Mouse (Mus musculus) G1E (cell line): ENCODE measurements around the gene Nectin1. TPM values are rescaled to one million over a fixed set of nuclear protein-coding genes. Genes with fewer than 3 reads are reported as not detected.

ENCODE experiments used
- ATAC-seq: 2 replicates; pipeline ENCODE4 v1.8.0; 2016; ENCODE audit warnings: mild to moderate bottlenecking; ENCODE audit not compliant: insufficient number of reproducible peaks, poor library complexity, low FRiP score, severe bottlenecking; ENCODE audit errors: extremely low read depth
- DNase-seq: peaks from one replicate; pipeline ENCODE4 v3.0.0; 2012; ENCODE audit warnings: low spot score
- H3K27me3 ChIP-seq: 2 replicates; pipeline ENCODE4 v1.6.1; 2012; ENCODE audit warnings: mild to moderate bottlenecking, low read length, inconsistent platforms; ENCODE audit not compliant: insufficient read depth
- H3K36me3 ChIP-seq: replicated peaks from 2 replicates; pipeline ENCODE3; 2012; ENCODE audit warnings: mild to moderate bottlenecking, inconsistent platforms
- H3K4me1 ChIP-seq: 2 replicates; pipeline ENCODE4 v1.6.1; 2012; ENCODE audit warnings: low read depth, low read length, inconsistent platforms, mixed read lengths; ENCODE audit not compliant: insufficient read depth
- H3K4me3 ChIP-seq: 2 replicates; pipeline ENCODE4 v1.5.1; 2012; ENCODE audit warnings: low read depth, mild to moderate bottlenecking, inconsistent platforms, low read length, moderate library complexity, mixed read lengths
- H3K9me3 ChIP-seq: replicated peaks from 2 replicates; pipeline ENCODE4 v1.6.1; 2012; ENCODE audit warnings: inconsistent platforms
- CTCF ChIP-seq: IDR thresholded peaks from 2 replicates; pipeline ENCODE4 v1.5.1; 2012; ENCODE audit warnings: low read depth, low read length, inconsistent platforms, mixed read lengths
- GATA1 ChIP-seq: IDR thresholded peaks from 2 replicates; pipeline ENCODE4 v1.6.1; 2012; ENCODE audit warnings: borderline replicate concordance, low read length, inconsistent platforms, mixed read lengths
- GATA2 ChIP-seq: IDR thresholded peaks from 2 replicates; pipeline ENCODE4 v1.6.1; 2012; ENCODE audit warnings: low read depth, low read length, inconsistent platforms, borderline replicate concordance
- POLR2AphosphoS5 ChIP-seq: IDR thresholded peaks from 2 replicates; pipeline ENCODE4 v1.6.1; 2012; ENCODE audit warnings: low read depth, low read length, inconsistent platforms; ENCODE audit not compliant: insufficient replicate concordance
- TAL1 ChIP-seq: conservative IDR thresholded peaks from 2 replicates; pipeline ENCODE4 v1.6.1; 2012; ENCODE audit warnings: low read depth, low read length, inconsistent platforms, mixed read lengths
- polyA plus RNA-seq: library from polyadenylated mRNA; stranded (reverse); fragments of >175 nt; gene quantifications from 2 replicates; pipeline ENCODE4 v1.2.3, GENCODE M21; 2012
- total RNA-seq, 2 experiments: library from RNA; stranded (forward) in 1 of 2; stranded (reverse) in 1 of 2; fragments of 200-1000 nt in 1 of 2; fragments of >200 nt in 1 of 2; fragmentation: Nextera tagmentation in 1 of 2; gene quantifications; 2 replicates each; pipeline ENCODE4 v1.2.3; 2014 to 2017

Gene Nectin1
- total RNA-seq (2014; fragmentation: Nextera tagmentation) (not detected in 2 replicates), total RNA-seq (2017) (under 0.01 and 0.05 TPM in 2 replicates), polyA plus RNA-seq (not detected in 2 replicates)

DNA sequence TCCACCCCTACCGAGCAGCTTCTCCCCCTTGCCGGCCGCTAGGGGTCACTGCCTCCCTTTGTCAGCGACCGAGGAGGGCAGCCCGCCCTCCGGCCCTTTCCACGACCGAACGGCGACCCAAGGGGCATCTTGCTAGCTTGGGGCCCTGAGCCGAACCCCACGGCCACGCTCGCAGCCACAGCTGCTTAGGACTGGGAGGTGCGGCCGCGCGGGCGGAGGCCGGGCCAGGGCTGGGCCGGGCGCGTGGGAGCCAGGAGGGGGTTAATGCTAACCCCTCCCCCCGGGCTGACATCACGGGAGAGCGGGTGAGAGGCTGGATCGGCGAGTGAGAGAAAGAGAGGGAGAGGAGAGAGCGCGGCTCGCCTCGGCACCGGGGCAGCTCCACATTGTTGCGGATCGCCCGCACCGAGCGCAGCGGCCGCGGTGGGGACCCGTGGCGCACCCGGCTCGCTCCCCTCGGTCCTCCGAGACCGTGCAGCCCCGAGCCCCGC lies at the start of gene Nectin1:
Nectin1 (plus strand) TSS at position 338 of the 491 bp plus-strand sequence.
- no peaks in the 10 kb centered on the region for H3K27me3 ChIP-seq
- no peak for ATAC-seq

DNA sequence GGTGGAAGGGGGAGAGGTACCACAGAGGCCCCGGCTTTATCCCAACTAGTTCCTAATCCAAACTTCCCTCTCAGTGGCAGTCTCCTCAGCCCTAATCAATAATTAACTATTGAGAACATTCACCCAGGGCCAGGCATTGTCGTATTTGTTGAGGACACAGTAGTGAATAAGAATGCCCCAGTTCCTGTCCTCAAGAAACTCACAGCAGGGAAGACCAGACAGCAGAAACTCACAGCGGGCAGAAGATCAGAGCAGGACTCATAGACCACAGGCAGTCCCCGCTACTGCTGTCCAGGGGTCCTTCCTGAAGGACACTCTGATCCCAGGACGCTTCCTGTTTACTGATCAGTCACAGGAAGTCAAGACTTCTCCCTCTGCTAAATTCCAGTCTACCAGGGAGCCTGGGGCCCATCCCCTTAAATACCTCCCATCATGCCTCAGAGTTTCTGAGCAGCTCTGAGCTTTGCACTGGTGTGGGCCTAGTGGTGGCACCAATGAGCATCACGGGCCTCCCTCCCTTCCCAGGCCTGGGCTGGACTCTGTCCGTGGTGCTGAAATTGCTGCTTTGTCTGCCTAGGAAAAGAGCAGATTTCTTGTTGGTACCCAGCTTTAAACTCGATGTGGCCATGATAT lies 45.6 kb upstream of the Nectin1 start:
- H3K27me3 ChIP-seq: no peaks in the 10 kb centered on the region
- no peaks in the 10 kb centered on the region for H3K4me1 ChIP-seq
- no peak for TF ChIP-seq CTCF
- TF ChIP-seq TAL1: no peak
- peaks cover 48% of the 10 kb centered on the region for H3K9me3 ChIP-seq
- DNase-seq (peak; percentile 19), ATAC-seq (no peak)
- H3K4me3 ChIP-seq: no peak overlapping the region
- H3K36me3 ChIP-seq: no peaks in the 10 kb centered on the region

More for the DNA sequence above, at the start of gene Nectin1:
- Histone ChIP-seq H3K4me3 (no peak within 1 kb of the TSS; the same call in 1 of the 2 replicates), H3K9me3 (peaks cover 43% of the 10 kb centered on the region), H3K36me3 (no peaks in the 10 kb centered on the region), H3K4me1 (no peaks in the 10 kb centered on the region)
- no peak for DNase-seq
- no peak for TF ChIP-seq POLR2AphosphoS5
- no peak for TF ChIP-seq TAL1
- TF ChIP-seq GATA1: no peak
- TF ChIP-seq CTCF: no peak
- TF ChIP-seq GATA2: no peak

DNA sequence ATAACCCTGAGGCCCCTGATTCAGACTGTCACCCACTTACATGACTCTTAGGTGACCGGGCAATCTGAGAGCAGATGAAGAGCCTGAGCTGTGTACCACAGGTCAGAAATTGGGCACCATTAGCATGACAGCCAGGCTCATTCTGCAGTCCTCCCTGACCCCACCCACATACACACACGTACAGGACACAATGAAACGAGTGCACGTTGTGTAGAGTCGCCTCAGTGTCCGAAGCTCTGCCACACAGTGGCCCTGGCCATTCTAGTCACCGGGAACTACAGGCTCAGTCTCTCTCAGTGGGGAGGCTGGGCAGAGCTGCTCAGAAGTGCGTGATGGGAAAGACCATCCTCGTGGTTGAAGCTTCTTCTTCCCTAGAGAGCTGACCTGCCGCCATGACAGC lies 44.9 kb upstream of the Nectin1 start:
- TF ChIP-seq CTCF: no peak
- TF ChIP-seq GATA1: no peak
- TF ChIP-seq POLR2AphosphoS5: no peak
- TF ChIP-seq TAL1: no peak
- TF ChIP-seq GATA2: no peak
- H3K4me1 ChIP-seq: no peaks in the 10 kb centered on the region
- peaks cover 46% of the 10 kb centered on the region for H3K9me3 ChIP-seq
- ATAC-seq (no peak), DNase-seq (no peak)
- H3K4me3 ChIP-seq: no peak overlapping the region
- H3K27me3 ChIP-seq: no peaks in the 10 kb centered on the region
- no peaks in the 10 kb centered on the region for H3K36me3 ChIP-seq

DNA sequence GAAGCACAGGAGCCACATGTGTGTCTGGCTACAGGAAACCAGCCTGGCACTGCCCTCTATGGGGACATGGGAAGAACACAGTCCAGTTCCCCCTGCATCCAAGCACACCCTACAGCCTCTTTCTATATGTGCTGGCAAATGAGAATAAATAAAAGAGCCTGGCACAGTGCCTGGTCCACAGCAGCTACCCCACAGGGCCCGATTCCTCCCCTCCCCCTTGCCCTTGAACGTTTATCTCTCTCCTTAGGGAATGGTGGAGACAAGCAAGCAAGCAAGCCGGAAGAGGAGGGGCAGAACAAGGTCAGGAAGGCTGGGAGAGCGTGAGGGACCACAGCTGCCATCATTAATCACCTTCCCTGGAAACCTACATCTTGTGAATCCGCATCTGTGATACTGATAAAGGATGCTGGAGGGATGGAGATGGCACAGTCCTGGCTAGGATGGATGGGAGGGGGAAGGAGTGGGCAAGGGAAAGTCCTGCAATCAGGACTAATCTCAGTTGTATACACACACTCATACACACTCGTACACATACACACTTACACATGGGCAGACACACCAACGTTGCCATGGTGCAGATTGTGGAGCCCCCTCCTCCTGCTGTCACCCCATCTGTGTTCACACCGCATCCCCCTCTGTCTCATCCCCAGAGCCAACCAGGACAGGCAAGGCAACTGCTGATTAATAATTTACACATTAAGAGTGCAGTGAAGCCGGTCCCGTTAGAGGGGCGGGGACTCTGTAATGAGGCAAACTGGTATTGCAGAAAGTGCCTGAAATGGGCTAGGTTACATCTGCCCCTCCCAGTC lies 44.2 kb upstream of the Nectin1 start:
- no peak for DNase-seq
- no peaks in the 10 kb centered on the region for H3K27me3 ChIP-seq
- TF ChIP-seq TAL1 (no peak), GATA2 (no peak), CTCF (no peak), POLR2AphosphoS5 (no peak), GATA1 (no peak)

DNA sequence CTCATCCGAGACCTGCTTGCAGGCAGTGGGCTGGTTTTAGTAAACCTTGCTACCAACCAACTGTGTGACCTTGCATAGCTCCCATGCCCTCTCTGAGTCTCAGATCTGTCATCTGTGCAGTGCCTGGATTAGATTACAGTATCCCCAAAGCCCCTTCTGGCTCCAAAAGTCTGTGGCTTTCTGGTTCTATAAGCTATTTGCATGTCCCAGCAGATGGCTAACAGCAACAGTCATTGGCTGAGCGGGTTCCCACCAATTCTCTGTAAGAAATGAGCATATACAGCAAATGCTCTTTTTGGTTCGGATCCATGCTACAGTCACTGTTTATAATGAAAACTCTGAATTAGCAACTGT lies 43.6 kb upstream of the Nectin1 start:
- Histone ChIP-seq H3K9me3 (peaks cover 42% of the 10 kb centered on the region), H3K4me1 (no peaks in the 10 kb centered on the region), H3K36me3 (no peaks in the 10 kb centered on the region), H3K27me3 (no peaks in the 10 kb centered on the region), H3K4me3 (no peak overlapping the region)
- DNase-seq: no peak
- no peak for TF ChIP-seq GATA2
- no peak for TF ChIP-seq GATA1
- no peak for TF ChIP-seq TAL1
- no peak for TF ChIP-seq CTCF
- TF ChIP-seq POLR2AphosphoS5: no peak
- ATAC-seq: no peak

More for the DNA sequence above, 44.2 kb upstream of the Nectin1 start:
- H3K4me3 ChIP-seq: no peak overlapping the region
- no peaks in the 10 kb centered on the region for H3K4me1 ChIP-seq
- peaks cover 46% of the 10 kb centered on the region for H3K9me3 ChIP-seq
- no peaks in the 10 kb centered on the region for H3K36me3 ChIP-seq
- ATAC-seq: no peak

DNA sequence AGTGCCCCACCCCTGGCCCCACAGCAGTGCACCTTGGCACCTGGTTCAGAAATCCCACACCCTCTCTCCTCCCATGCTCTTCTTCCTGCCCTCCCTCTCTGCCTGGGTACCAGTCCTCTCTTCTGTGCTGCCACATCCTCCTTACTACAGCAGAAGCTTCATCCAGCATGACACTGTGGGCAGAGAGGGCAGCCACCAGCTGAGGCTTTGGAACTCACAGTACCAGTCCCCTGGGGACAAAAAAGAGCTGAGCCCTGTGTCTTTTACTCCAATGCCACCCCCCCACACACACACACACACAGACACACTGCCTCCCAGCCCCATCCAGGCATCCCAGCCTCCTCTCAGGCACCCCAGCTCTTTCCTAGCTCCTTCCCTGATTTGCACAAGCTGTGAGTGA lies 42.0 kb upstream of the Nectin1 start:
- no peak overlapping the region for H3K4me3 ChIP-seq
- H3K36me3 ChIP-seq: no peaks in the 10 kb centered on the region
- H3K9me3 ChIP-seq: peaks cover 41% of the 10 kb centered on the region
- TF ChIP-seq CTCF: no peak
- no peak for TF ChIP-seq GATA1
- TF ChIP-seq TAL1: no peak
- TF ChIP-seq GATA2: no peak
- TF ChIP-seq POLR2AphosphoS5: no peak
- no peak for ATAC-seq
- DNase-seq: no peak
- no peaks in the 10 kb centered on the region for H3K4me1 ChIP-seq
- H3K27me3 ChIP-seq: no peaks in the 10 kb centered on the region
